Mouse (Mus musculus) T-helper 1 cell (primary cell): ENCODE data around the gene Rps17.

Experiments used
- in situ Hi-C: fragments of 300-600 bp; cut with MboI, MseI; formaldehyde crosslinking; loops from one replicate; pipeline ENCODE4 v1.15.1; 2025; ENCODE audit warnings: high pct_unique_total_duplicates

Rps17 gene

DNA sequence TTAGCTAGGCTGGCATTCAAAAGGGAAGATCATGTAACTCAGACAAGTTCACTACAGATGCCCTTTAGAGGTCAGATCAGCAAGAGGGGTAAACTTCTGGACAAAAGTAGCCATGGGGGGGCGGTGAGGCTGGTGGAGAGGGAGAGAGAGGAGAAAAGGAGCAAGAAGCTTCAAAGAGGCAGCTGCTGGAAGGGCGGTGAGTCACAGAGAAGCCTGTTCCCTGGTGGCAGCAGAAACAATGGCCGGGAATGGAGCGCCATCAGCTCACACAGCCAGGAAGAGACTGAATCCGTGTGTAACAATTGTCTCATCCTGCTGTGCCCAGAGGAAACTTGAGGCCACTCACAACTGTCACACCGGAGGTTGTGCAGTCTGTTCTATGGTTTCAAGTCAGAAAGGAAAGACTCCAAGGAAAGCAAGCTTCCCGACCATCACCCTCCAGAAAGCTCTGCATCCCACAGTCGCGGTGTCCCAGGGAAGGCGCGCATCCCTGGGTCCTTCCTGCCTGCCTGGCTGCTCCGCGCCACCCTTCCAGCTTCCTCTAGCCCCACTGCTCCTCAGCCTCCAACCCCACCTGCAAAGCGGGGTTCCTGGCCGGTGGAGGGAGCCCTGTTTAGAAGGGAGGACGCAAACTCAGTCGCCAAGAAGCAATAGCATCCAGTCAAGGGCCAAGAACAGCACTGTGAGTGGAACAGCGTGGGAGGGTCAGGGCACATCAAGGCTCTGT, 9.2 kb downstream of the Rps17 start:
- in situ Hi-C loops = no loop called here

GRCm38 (mm10) chr7:81331851-81332250, 13.2 kb downstream of the Rps17 start:
- in situ Hi-C loops = no loop called here

DNA sequence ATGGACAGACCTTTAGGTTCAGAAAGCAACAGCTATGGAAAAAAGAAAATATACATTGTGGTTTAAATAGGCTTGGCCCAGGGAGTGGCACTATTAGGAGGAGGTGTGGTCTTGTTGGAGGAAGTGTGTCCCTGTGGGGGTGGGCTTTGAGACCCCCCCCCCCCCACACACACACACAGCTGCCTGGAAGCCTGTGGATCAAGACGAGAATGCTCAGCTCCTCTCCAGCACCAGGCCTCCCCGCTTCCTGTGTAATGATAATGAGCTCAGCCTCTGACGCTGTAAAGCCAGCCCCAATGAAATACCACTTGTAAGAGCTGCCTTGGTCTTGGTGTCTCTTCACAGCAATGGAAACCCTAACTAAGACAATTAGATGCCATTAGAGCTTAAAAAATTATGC, 14.3 kb downstream of the Rps17 start:
- in situ Hi-C loops = no loop called here

DNA sequence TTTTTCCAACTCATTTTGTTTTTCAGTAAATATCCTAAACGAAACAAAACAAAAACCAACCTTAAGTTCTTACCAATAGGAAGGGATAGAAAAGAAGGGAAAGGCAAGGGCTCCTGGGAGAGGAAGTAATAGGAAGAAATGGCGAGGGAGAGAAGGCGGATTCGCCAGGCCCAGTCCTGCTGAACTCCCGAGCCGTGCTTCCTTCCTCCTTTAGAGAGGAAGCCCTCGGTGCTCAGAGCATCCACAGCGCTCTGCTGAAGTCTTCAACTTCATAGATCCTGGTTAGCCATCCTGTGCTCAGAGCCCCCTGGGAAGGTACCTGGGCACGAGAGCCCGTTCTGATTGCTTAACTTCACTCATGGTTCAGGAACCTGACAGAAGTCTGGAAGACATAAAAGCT, 17.4 kb downstream of the Rps17 start:
- in situ Hi-C loops = no loop called here

DNA sequence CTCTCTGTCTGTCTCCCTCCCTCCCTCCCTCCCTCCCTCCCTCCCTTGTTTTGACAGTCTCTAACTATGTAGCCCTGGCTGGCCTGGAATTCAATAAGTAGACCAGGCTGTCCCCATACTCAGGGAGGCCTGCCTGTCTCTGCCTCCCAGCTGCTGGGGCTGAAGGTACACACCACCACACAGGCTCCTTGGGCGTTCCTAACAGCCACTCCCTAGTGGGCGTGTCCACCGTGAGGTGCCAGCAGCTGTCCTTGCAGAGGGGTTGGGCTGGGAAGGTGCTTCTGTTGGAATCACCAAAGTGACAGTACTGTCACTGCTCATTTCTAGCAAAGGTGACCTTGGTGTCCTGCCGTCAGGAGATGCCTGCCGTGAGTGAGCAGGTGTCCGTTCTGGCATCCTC, 18.2 kb downstream of the Rps17 start:
- in situ Hi-C loops = no loop called here

DNA sequence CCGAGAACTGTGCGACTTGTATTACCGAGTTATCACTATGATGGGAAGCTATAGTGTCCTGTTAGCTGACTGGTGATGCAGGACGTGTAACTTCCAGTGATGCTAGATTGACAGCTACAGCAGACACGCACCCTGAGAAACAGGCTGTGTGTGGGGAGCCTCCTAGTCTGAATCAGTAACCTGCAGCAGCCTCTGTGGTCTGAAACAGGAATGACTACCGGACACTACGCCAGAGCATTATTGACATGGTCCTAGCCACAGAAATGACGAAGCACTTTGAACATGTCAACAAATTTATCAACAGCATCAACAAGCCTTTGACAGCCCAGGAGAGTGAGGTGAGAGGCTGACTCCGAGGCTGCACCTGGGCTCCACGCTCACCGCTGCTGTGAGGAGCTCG, 19.0 kb downstream of the Rps17 start:
- in situ Hi-C loops = no loop called here

DNA sequence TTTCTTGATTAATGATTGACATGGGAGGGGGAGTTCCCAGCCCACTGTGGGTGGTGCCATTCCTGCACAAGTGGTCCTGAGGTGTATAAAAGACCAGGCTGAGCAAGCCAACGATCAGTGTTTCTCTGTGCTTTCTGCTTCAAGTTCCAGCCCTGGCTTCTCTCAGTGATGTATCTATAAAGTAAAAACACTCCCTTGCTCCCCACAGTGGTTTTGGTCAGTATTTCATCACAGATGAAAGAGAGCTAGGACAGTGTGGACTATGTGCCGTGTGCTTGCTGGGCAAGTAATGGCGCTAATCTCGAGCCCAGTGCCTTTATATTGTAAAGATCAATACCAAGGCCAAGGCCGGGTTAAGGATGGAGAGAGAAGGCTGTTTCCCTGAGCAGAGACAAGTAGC, 23.3 kb downstream of the Rps17 start:
- in situ Hi-C loops = no loop called here

- in situ Hi-C loops = loop anchor here (10.0 kb wide), 1 partner anchor 155 kb away; no protein-coding TSS in a partner anchor
These were observed 25.3 kb downstream of the Rps17 start for GRCm38 (mm10) chr7:81319749-81320148.

GRCm38 (mm10) chr7:81315583-81315982, 29.5 kb downstream of the Rps17 start:
- in situ Hi-C loops = loop anchor here (10.0 kb wide), 1 partner anchor 151 kb away; no protein-coding TSS in a partner anchor

- in situ Hi-C loops = loop anchor here (10.0 kb wide), 1 partner anchor 147 kb away; no protein-coding TSS in a partner anchor
These were observed 33.5 kb downstream of the Rps17 start for GRCm38 (mm10) chr7:81311581-81311980.

DNA sequence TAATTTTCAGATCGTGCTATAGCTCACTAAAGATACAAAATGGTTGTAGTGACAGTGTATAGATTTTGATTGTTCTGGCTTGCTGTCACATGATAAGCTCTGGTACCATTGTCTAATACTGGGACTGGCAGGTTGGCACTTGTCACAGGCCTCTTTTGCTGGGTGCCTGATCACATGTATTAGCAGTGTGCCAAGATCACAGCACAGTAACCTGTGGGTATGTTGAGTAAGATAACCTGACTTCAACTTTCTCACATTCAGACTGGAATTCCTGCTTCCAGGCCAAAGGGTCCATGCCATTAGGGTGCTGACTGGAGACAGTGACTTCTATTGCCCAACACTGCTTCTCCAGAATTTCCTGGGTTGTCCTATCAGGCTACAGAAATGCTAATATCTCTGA, 33.9 kb downstream of the Rps17 start:
- in situ Hi-C loops = loop anchor here (10.0 kb wide), 1 partner anchor 146 kb away; no protein-coding TSS in a partner anchor

DNA sequence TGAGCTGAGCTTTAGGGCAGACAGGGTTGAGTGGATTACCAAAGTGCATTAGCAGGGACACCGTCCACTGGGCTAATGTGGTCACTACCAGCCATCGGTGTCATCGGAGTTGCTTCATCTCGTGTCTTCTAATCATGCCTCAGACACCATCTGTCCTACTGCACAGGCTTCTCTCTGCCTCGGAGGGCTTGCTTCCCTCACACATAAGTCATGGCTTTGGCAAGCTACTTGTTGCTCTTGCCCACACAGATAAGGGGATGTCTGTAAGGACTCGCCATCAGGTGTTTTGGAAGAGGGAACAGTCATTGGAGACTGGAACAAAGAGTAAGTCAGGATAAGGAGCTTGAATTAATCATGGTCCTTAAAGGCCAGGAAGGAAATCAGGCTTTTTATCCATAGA, 35.8 kb downstream of the Rps17 start:
- in situ Hi-C loops = no loop called here

DNA sequence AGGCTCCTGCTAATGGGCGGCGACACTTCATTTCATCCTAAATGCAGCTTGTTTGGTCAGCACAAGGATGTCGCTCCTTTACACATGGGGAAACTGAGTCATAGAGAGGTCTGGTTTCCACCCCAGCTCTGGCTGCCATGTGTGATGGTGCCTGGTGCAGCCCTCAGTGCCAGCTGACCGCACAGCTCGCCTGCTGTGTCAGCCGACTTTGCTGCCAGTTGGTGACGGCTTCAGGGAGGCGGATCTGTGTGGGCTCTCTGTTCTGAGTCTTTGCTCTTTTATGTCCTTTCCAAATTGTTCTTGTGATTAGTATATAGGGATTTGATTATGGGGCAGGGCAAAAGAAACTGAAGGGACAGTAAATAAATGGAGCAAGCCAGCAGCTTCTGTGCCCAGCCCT, 37.3 kb downstream of the Rps17 start:
- in situ Hi-C loops = no loop called here

GRCm38 (mm10) chr7:81304675-81305074, 40.4 kb downstream of the Rps17 start:
- in situ Hi-C loops = no loop called here

DNA sequence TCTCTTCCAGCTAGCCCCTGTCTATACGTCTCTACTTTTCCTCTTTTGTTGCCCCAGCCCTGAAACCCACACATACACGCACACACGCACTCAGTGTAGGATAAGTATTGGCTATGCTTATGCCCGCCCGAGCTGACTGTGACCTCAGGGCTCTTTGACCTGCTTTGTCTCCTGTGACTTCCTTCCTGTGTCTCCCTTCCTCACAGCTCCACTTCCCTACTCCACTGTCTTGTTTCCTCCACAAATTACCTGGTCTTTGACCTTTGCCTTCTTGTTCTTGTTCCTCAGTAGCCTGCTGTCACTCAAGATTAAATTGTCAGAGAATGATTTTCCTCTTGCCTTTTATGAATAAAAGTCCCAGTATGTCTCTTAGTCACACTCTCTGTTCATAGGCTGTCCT, 41.0 kb downstream of the Rps17 start:
- in situ Hi-C loops = no loop called here

- in situ Hi-C loops = no loop called here
These were observed 41.4 kb downstream of the Rps17 start for GRCm38 (mm10) chr7:81303682-81304081.

GRCm38 (mm10) chr7:81301323-81301722, 43.7 kb downstream of the Rps17 start:
- in situ Hi-C loops = no loop called here

GRCm38 (mm10) chr7:81298206-81298605, 46.8 kb downstream of the Rps17 start:
- in situ Hi-C loops = no loop called here

GRCm38 (mm10) chr7:81295169-81295568, 49.9 kb downstream of the Rps17 start:
- in situ Hi-C loops = no loop called here
